Mouse (Mus musculus): ENCODE results near the gene Tmem82.

Tmem82 gene

DNA sequence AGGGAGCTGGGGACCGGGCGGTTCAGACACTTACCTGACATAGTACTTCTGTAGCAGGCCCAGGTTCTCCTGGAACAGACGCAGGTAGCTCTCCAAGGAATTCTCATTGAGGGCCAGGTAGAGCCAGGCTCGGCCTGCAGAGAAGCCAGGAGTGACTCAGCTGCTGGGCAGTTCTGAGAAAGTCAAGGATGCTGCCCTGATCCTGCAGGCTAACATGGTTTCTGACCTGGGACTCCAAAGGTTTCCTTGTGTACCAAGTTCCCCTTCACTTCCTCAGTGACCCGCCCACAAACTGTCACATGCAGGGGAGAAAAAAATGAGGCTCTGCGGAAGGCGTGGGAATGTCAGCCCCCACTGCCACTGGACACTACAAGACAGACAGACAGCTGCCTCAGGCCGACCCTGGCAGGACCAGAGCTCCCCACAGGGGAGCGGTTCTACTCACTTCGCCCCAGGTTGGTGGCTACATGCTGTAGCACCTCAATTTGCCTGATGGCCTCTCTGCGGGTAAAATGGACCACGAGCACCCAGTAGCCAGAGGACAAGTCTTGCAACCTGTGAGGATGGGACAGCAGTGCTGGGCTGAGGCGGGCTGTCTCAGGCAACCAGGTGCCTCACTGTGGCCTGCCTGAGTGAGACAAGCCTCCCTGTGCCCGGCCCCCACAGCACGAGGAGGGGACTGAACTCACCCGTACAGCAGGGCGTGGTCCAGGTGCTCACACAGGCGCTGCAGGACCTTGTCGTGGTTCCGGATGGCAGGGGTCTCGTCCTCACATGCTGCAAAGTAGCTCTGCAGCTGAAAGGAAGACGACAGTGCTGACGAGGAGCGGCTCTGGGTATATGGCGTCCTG lies 23.8 kb upstream of the Tmem82 start:
- DNase-seq (ENCODE audit: extremely low spot score, low spot score): no peak

DNA sequence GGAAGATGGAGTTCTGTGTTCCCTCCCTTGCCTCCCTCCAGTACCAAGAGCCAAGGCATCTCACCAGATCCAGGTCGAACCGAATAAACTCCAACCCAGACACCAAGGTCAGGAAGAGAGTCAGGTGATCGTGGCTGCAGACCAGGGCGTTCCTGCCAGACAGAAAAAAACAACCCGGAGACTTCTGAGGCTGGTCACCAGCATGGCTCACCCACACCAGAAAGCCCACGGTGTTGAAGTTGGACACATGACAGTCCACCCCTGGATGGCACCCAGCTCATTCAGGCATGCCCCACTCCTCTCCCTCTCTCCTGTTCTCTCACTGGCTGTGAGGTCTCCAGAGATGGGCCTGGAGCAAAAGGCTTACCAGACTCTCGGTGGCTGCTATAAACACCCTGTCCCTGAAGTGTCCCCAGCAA lies 22.9 kb upstream of the Tmem82 start:
- DNase-seq (ENCODE audit: extremely low spot score, low spot score): no peak

DNA sequence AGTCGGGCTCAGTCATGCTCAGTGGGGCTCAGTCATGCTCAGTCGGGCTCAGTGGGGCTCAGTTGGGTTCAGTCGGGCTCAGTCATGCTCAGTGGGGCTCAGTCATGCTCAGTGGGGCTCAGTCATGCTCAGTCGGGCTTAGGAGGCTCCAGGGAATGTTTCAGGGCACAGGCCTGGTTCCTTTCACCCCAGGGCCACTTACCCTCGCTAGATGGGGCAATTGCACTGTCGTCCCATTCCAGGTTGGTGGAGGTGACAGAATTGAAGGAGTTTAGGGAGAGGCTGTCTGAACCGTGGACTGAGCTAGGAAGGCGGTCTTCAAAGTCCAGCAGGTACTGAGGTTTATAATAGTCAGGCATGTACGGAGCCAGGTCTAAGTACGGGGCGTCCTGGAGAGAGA lies 21.0 kb upstream of the Tmem82 start:
- DNase-seq (ENCODE audit: extremely low spot score, low spot score): no peak

DNA sequence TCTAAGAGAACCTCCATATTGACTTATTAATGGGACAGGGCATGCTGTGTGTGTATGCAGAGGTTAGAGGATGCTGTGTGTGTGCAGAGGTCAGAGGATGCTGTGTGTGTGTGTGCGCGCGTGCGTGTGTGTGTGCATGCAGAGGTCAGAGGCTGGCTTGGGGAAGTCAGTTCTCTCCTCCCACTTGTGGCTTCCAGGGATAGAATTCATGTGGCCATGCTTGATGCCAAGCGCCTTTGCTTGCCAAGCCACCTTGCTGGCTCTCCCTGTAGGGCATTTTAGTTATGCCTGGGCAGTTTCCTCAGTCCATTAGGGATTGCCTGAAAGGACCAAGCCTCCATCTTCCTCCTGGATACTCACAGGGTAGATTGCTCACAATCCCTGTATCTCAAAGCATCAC lies 18.3 kb upstream of the Tmem82 start:
- no peak for DNase-seq (ENCODE audit: extremely low spot score, low spot score)

DNA sequence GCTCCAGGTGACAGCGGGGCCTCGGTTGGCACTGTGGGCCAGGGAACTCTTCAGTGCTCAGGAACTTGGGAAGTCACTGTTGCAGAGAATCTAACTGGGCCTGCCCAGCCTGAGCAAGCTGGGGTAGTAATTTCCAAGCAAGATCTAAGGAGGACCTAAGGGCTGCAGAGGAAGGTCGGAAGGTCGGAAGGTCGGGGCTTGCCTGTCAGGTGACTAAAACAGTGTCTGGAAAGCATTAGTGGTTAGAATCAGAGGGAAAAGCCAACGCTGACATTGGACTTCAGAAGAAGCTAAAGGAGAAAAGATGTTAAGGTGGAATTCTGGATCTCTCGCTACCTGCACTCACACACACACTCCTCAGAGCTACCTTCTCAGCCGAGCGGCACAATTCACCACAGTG lies 17.6 kb upstream of the Tmem82 start:
- no peak for DNase-seq (ENCODE audit: extremely low spot score, low spot score)

DNA sequence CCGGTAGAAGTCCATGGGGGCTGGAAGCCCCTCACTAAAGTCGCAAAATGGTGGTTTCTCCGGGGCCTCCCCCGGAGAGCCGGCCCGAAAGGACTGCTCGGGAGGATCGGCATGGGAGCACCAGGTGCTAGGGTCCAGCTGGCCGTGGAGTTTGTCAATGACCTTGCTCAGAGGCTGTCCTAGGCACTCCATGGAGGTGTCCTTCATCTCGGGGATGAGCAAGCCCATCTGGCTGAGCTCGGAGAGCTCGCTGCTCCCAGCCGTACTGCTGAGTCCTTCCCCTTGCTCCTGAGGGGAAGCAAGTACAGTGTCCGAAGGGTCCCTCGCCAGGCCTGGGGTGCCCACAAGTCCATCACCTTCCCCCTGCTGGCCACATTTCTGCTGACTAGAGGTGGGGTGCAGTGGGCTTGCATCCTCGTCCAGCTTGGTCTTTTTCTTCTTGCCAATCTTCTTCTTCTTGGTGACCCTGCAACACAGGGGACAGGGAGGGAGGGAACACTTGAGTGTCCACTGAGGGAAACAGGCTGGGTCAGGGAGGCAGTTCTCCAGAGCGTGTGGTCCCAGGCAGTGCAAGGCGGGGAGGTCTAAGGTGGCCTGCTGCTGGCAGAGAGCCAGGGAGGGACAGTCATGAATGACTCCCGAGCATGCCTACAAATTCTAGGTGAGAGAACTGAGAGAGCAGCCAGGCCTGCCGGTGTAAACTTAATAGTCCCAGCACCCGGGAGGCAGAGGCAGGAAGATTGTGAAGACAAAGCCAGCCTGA lies 13.9 kb upstream of the Tmem82 start:
- no peak for DNase-seq (ENCODE audit: extremely low spot score, low spot score)

DNA sequence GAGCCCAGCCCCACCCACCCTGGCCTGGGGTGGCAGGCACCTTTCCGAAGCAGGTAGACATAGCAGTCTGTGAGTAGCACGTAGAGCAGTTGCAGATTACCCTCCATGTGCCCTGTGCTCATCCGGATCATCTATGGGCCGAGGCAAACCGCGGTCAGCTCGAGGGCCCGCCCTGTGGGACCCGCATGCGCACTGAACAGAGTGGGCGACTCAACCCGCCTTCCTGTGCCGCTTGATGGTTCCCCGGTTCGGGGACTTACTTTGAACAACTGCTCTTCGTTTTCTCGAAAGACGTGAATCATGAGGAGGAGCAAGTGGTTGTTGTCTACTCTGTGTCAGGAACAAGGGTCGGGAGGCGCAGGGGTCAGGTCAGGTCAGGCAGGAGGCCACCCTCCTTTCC lies 12.8 kb upstream of the Tmem82 start:
- DNase-seq (ENCODE audit: extremely low spot score, low spot score): no peak

DNA sequence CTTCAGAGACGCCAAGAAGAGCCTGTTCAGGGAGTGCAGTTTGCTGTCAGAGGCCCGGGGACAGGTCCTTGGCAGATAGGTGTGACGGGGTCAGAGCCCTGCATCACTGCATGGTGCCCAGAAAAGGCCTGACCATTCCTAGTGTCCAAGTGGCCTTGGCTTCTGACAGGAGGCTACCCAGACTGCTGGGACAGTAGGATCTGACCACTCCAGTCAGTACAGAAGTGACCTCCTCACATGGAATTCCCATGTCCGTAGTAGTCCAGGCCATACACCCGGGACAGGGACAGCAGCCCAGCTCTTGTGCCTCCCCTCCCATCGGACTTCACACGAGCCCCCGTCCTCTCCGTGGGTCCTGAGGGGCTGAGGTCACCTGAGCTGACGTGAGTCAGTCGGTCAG lies 11.6 kb upstream of the Tmem82 start:
- DNase-seq (ENCODE audit: extremely low spot score, low spot score): no peak

DNA sequence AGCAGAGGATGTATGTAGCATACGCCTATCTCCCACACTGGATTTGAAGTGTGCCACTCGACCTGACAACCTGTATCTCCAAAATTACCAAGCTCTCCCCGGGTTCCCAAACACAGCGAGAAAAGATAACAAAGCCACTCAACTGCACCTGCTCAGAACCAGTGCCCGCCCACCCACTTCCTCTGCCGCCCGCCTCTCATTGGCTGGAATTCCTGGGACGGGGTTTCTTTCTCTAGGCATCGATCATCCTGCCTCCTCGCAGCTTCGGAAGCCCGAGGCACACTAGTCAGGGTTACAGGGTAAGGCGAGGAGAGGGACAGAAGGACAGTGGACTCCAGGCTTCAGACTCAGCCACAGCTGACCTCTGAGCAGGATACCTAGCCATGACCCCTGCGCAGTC lies 10.2 kb upstream of the Tmem82 start:
- DNase-seq (ENCODE audit: extremely low spot score, low spot score): no peak

DNA sequence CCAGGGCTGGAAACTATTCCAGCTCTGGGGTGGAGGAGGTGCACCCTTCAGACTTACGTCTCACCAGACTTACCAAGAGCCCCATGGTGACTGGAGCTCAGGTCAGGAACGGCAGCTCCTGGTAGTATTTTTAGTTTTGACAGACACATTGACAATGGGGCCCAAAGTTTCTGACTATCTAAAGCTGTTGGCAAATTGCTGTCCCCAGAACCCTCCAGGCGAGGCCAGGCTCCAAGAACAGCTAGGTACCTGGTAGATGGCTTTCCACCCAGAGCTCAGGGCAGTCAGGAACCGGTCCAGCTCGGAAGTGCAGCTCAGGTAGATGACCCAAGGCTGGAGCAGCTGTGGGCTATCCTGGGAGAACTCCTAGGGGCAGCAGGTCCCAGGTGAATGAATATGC lies 9.1 kb upstream of the Tmem82 start:
- no peak for DNase-seq (ENCODE audit: extremely low spot score, low spot score)

DNA sequence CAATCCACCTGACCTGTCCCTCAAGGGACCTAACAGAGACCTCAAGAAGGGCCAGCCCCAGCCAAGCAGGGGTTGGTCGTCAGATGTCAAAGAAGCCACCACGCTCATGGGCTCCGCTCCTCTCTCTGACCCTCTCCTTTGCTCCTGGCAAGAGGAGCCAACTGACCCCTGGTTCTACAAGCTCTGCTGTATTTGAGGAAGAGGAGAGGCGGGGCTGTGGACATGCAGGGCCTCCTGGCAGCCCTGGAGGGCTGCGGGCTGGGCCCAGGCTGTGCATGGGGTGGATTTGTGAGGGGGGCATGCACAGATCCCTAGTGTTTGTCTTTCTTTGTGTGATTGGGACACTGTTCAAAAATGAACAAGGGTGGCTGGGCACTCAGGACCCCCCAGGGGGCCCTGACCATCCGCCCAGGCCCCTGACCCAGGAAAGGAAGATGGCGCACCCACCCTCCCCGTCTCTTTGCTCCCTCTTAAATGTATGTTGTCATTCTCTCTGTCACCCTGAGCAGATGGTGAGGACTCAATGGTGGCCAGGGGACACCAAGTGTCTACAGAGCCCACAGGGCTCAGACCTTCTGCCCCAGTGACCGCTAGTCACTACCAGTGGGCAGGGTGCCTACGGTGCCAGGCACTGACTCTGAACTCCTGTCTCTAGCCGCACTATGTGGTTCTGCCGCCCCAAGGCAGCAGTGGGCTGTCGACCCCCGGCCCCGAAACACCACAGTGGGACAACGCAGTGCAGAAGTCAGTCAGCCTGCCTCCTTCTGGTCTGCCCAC lies 7.5 kb upstream of the Tmem82 start:
- no peak for DNase-seq (ENCODE audit: extremely low spot score, low spot score)

DNA sequence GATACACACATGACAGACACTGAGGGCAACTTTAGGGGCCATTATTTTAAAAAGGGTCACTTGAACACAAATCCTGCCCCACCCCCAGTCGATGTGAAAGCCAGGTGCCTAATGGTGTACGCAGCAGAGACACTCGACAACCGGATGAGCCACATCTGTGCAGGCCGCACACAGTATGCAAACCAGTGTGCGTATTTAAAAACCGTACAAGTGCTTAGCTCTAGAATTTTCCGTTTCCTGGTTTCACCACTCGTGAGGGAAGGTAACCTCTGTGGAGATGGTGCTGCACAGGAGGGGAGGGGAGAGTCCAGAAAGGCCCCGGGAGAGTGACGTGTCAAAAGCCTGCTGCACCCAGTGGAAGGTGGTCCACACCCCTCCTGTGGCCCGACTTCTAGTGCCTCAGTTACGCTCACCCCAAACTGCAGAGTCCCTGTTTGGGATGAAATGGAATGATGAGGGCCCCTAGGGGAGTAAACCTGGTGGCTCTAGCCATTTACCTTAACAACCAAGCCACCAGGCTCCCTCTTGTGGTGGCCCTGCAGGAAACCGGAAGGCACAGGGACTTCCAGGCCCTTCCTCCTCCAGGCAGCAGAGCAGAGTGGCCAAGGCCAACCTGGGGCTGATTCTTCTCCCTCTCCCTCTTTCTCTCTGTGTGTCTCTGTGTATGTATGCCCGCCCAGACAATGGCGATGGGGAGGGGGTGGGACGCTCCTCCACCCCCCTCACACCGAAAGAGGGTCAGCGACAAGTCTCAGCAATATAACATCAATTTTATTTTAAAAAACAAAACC lies 6.7 kb upstream of the Tmem82 start:
- no peak for DNase-seq (ENCODE audit: extremely low spot score, low spot score)

DNA sequence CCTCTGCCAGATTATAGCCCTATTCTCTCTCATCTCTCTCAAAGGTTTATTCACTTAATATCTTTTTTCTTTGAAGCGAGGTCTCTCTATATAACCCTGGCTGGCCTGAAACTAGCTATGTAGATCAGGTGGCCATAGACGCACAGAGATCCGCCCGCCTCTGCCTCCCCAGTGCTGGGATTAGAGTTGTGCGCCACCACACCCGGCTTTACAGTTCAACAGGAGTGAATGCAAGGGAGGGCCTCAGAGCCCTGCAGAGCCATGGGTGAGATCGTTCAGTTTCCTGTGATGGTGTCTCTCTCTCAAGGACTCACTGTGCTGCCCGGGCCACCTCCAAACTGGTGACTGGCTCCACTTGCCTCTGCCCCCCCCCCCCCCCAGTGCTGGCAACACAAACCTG lies 5.7 kb upstream of the Tmem82 start:
- no peak for DNase-seq (ENCODE audit: extremely low spot score, low spot score)

DNA sequence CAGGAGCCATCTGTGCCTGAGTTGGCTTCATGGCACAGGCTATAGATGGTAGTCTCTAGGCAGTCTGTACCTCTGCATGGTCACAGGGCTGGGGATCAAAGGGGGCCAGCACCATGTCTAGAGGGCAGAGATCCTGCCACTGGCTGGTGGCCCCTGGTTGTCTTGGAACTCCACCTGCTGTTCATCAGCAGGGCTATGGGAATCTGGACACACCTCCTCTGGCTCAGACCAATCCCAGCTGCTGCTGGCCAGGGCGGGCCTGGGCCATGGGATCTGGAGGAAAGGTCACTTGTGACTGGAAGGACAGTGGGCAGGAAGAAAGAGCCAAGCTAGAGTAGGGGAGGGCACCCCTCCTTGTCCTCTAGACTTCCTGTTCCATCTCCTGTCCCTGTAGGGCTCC lies 5.2 kb upstream of the Tmem82 start, which contains the start of gene Slc25a34:
Slc25a34 (minus strand) TSS at position 156 of the 400 bp plus-strand sequence.
- no peak for DNase-seq (ENCODE audit: extremely low spot score, low spot score)

DNA sequence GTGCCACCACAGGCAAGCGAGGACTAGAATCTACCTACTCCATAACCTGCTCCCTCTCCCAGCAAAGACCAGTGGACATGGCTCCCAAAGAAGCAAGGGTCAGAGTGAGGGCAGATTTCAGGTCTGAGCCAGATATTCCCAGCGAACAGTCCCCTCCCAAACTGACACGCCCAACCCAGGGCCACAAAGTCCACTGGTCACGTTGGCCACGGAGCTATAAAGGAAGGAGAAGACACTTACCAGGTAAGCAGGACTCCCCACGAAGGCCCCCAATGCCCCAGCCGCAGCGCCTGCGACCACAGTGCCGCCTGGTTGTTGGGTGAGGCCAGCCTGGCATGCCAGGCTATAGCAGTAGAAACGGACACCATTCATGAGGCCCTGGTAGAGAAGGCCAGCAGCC lies 4.6 kb upstream of the Tmem82 start:
- no peak for DNase-seq (ENCODE audit: extremely low spot score, low spot score)

DNA sequence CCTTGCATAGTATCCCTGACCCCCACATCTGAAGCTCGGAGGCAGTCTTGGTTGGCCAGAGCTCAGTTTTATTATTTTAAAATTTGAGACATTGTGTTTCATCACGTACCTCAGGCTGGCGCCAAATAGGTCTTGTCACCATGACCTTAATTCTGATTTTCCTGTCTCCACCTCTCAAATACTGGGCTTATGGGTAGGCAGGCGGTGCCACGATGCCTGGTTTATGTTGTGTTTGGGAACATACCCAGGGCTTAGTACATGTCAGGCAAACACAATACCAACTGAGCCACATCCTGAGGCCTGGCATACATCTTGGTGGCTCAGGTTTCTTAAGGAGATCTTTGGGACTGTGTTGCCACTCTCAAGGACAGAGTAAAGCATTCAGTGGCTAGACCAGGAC lies 4.1 kb upstream of the Tmem82 start:
- DNase-seq (ENCODE audit: extremely low spot score, low spot score): no peak

DNA sequence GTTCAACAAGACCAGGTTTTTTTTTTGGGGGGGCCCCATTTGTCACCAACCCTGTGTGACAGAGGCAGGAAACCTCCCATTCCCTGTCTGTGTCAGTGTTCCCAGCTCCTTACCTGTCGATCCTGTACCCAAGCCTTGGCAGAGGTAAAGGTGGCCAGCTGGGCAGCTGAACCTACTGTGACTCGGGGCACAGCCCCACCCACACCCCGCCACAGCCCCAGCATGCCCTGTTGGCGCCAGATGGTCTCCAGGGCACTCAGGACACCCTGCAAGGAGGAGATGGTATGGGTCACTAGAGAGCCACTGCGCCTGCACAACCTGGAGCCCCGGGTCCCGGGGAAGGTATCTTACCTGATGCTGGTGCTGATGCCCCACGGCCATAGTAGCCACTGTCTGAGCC lies 3.7 kb upstream of the Tmem82 start:
- DNase-seq (ENCODE audit: extremely low spot score, low spot score): no peak

DNA sequence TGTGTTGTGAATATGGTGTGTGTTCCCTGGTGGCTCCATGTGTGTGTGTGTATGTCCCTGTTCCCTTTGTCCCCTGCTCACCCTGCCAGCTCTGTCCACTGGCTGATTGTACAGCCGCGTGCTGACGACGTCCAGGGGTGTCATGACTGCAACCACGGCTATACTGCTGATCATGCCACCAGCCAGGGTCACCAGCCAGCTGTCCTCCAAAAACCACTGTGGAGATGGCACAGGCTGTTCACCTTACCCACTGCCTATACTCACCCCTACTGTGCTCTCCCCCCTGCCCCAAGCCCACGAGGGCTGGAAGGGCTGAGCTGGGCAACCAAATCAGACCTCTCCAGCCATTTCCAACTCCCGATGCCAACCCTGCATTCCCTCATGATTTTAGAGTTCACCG lies 2.9 kb upstream of the Tmem82 start:
- DNase-seq (ENCODE audit: extremely low spot score, low spot score): no peak

DNA sequence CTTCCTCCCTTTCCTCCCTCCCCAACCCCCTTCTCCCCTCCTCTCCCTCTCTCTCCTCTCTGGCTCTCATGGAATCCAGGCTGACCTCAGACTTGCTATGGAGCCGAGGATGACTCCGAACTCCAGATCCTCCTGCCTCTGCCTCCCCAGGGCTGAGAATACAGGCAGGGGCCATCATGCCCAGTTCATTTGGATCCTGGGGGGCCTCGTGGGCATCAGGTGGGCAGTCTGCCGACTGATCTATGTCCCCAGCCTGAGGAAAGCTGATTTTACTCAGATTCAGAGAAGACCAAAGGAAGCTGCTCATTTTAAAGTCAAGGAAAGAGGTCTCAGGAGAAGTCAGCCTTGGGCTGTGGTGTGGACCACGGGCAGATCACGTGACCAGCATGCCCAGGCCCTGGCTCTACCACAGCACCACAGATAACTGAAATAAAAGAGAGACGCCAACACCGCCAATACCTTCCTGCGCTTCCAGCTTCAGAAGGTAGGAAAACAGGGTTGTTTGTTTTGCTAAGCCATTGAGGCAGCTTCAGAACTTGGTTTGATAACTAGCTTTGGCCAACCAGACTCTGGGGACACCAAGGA lies 958 bp upstream of the Tmem82 start:
- no peak for DNase-seq (ENCODE audit: extremely low spot score, low spot score)

DNA sequence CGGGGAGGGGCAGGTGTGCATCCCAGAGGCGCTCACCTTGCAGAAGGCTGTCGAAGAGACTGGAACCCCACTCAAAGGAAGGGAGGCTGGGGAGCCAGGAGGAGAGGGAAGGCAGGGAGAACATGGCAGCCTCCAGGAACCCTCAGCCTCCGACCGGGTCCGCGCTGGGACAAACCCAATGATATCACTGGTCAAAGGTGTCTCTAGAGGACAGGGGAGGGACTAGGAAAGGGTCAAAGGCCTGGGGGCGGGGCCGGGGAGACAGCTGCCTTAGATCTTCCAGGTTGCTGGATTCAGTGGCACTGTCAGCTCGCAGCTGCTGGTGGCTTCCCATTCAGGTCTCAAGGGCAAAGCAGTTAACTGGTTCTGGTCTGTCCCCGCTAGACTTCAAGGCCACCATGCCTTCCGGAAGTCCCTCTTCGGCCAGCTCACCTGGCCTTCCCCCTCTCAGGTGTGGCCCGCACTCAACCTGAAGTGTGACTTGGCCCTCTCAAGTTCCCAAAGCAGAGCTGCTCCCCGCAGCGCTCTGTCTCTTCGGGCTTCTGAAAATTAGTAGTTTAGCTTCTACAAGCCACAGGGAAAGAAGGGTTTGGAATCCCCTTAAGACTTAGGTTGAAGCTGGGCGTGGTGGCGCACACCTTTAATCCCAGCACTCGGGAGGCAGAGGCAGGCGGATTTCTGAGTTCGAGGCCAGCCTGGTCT lies 419 bp downstream of the Tmem82 start:
- DNase-seq (ENCODE audit: extremely low spot score, low spot score): peak; percentile 54

All from neural tube, embryonic 10.5 days (tissue).